20 mouse cellular contexts compared by ENCODE assay signal in genomic region chr11:54802621-54803020, GRCm38 (mm10). TPM values are rescaled to one million over a fixed set of nuclear protein-coding genes. Genes with fewer than 3 reads are reported as not detected.
DNase-seq lines count a peak whose midpoint lies in the region; ATAC-seq and TF ChIP-seq lines count a peak whose summit lies in the region.
"Had no signal": no experiment of that assay in that cellular context is flagged by ENCODE, and none has a peak within 500 bp of the region (broad histone marks: within the 10 kb centered on the region; RNA-seq: fewer than 3 reads in every experiment).

No protein-coding gene starts in this region.

- TF ChIP-seq CTCF in small intestine, adult 2 months (IDR thresholded peaks at IDR 0.05; ENCODE audit: extremely low read depth, insufficient read length, insufficient replicate concordance, low read depth, low read length): no peak

- 0 out of 2 replicates have a peak, but pooled peaks cover 2% of the 10 kb centered on the region for H3K27me3 ChIP-seq in heart, embryonic 10.5 days (ENCODE audit: insufficient read depth, poor library complexity, severe bottlenecking)
- H3K27me3 ChIP-seq in intestine, embryonic 15.5 days (replicated peaks): no peaks in the 10 kb centered on the region
- no peaks in the 10 kb centered on the region for H3K27me3 ChIP-seq in small intestine, adult 2 months (ENCODE audit: control insufficient read depth, insufficient read depth, low read length)
- H3K27me3 ChIP-seq: embryonic facial prominence, embryonic 15.5 days; forebrain, embryonic 15.5 days; heart, embryonic 13.5 days; hindbrain, embryonic 13.5 days had no signal

- H3K9ac ChIP-seq in intestine, embryonic 15.5 days: no peak overlapping the region
- H3K9ac ChIP-seq: embryonic facial prominence, embryonic 15.5 days; forebrain, embryonic 15.5 days; heart, embryonic 13.5 days; hindbrain, embryonic 13.5 days had no signal

- no peaks in the 10 kb centered on the region for H3K36me3 ChIP-seq in heart, embryonic 10.5 days
- H3K36me3 ChIP-seq in intestine, embryonic 15.5 days: no peaks in the 10 kb centered on the region
- H3K36me3 ChIP-seq in small intestine, adult 2 months (ENCODE audit: control insufficient read depth, insufficient read depth, low read length): no peaks in the 10 kb centered on the region
- H3K36me3 ChIP-seq: embryonic facial prominence, embryonic 15.5 days; forebrain, embryonic 10.5 days; forebrain, embryonic 15.5 days; heart, embryonic 13.5 days; hindbrain, embryonic 13.5 days had no signal

- ATAC-seq in intestine, embryonic 15.5 days: peak; percentile 81
- ATAC-seq: forebrain, embryonic 15.5 days; hindbrain, postnatal 0 days had no signal

- DNase-seq in heart, embryonic 10.5 days (ENCODE audit: low spot score): peak; percentile 17
- DNase-seq in heart, adult 9 months (ENCODE audit: low spot score in 2 of 2): no peak
- peak; percentile 20 for DNase-seq in CD4-positive helper T cell, adult 2 months (ENCODE audit: low read depth, low spot score)
- no peak for DNase-seq in gastrocnemius, adult 18-20 months (ENCODE audit: low spot score)
- no peak for DNase-seq in cerebellum, postnatal 36 days
- DNase-seq: adrenal gland, adult 8-10 months; cerebellum, adult 18-20 months; cerebellum, adult 9-11 months; gastrocnemius, postnatal 10 days; heart, adult 18-20 months; heart, postnatal 36 days had no signal

- 74% methylated on average over 6 of the region's 6 CpGs for WGBS in heart, embryonic 10.5 days
- WGBS in intestine, embryonic 15.5 days: 19% methylated on average over 6 of the region's 6 CpGs
- 18% methylated on average over 6 of the region's 6 CpGs for WGBS in small intestine, adult 2 months

- no peak overlapping the region for H3K27ac ChIP-seq in heart, embryonic 10.5 days
- no peak overlapping the region for H3K27ac ChIP-seq in intestine, embryonic 15.5 days
- peak overlapping the region; percentile 82 for H3K27ac ChIP-seq in small intestine, adult 2 months (ENCODE audit: insufficient read depth, low read depth, low read length)
- H3K27ac ChIP-seq: embryonic facial prominence, embryonic 15.5 days; forebrain, embryonic 10.5 days; forebrain, embryonic 15.5 days; heart, embryonic 13.5 days; hindbrain, embryonic 13.5 days; hindbrain, postnatal 0 days had no signal

- H3K9me3 ChIP-seq in heart, embryonic 10.5 days: peaks cover 3% of the 10 kb centered on the region; the same call in 1 of the 2 replicates
- no peaks in the 10 kb centered on the region for H3K9me3 ChIP-seq in intestine, embryonic 15.5 days
- H3K9me3 ChIP-seq: embryonic facial prominence, embryonic 15.5 days; forebrain, embryonic 15.5 days; heart, embryonic 13.5 days; hindbrain, embryonic 13.5 days had no signal

- no peaks in the 10 kb centered on the region for H3K4me1 ChIP-seq in heart, embryonic 10.5 days
- H3K4me1 ChIP-seq in intestine, embryonic 15.5 days (replicated peaks): no peaks in the 10 kb centered on the region
- H3K4me1 ChIP-seq in small intestine, adult 2 months (ENCODE audit: control insufficient read depth, insufficient read depth, insufficient read length, low read length): peaks cover 27% of the 10 kb centered on the region
- H3K4me1 ChIP-seq: embryonic facial prominence, embryonic 15.5 days; forebrain, embryonic 10.5 days; forebrain, embryonic 15.5 days; heart, embryonic 13.5 days; hindbrain, embryonic 13.5 days had no signal

- no peak overlapping the region for H3K4me2 ChIP-seq in intestine, embryonic 15.5 days (replicated peaks)
- H3K4me2 ChIP-seq: embryonic facial prominence, embryonic 15.5 days; forebrain, embryonic 15.5 days; heart, embryonic 13.5 days; hindbrain, embryonic 13.5 days had no signal

- TF ChIP-seq POLR2A in small intestine, adult 2 months (IDR thresholded peaks at IDR 0.05; ENCODE audit: low read depth, low read length): no peak

- H3K4me3 ChIP-seq in heart, embryonic 10.5 days: no peak overlapping the region
- no peak overlapping the region for H3K4me3 ChIP-seq in intestine, embryonic 15.5 days (replicated peaks)
- H3K4me3 ChIP-seq in small intestine, adult 2 months (ENCODE audit: low read depth, low read length): no peak overlapping the region
- H3K4me3 ChIP-seq: embryonic facial prominence, embryonic 15.5 days; erythroblast, embryonic 14.5 days; forebrain, embryonic 10.5 days; forebrain, embryonic 15.5 days; heart, embryonic 13.5 days; hindbrain, embryonic 13.5 days had no signal

RNA-seq across cellular contexts. Expression of gene Cdc42se2, which starts 15.1 kb away (rescaled TPM):
- polyA plus RNA-seq in heart, embryonic 10.5 days (2016; fragmentation: Nextera tagmentation; extraction: Ambion mirVana): 77.6 and 84.8 TPM in 2 replicates
- polyA plus RNA-seq in intestine, embryonic 15.5 days (2015; fragmentation: Nextera tagmentation; extraction: Ambion mirVana): 70.6 and 72.5 TPM in 2 replicates
- polyA plus RNA-seq in small intestine, adult 2 months (2012; rRNA removed): 23.2 and 69.2 TPM in 2 replicates
- 10 to 100 TPM; 14.2 to 17.1 TPM for total RNA-seq in gastrocnemius, adult 18-20 months (2021)

RNA-seq across cellular contexts. Expression of gene Lyrm7, which starts 58.1 kb away (rescaled TPM):
- 11.8 and 17.9 TPM in 2 replicates for polyA plus RNA-seq in heart, embryonic 10.5 days (2016; fragmentation: Nextera tagmentation; extraction: Ambion mirVana)
- 8.9 and 9.4 TPM in 2 replicates for polyA plus RNA-seq in intestine, embryonic 15.5 days (2015; fragmentation: Nextera tagmentation; extraction: Ambion mirVana)
- 0.03 and 0.15 TPM in 2 replicates for polyA plus RNA-seq in small intestine, adult 2 months (2012; rRNA removed)
- total RNA-seq in gastrocnemius, adult 18-20 months (2021): 10 to 100 TPM; 18.6 to 19.1 TPM
- polyA plus RNA-seq: erythroblast, embryonic 14.5 days had no signal

Comparison
In these comparisons a context has a peak if more than half of its experiments do, and no peak if none do; other contexts are left out.
1. DNase-seq: peak in heart, embryonic 10.5 days (single experiment) and CD4-positive helper T cell, adult 2 months (single experiment); none in heart, adult 9 months (0 of 2), gastrocnemius, adult 18-20 months (single experiment) and cerebellum, postnatal 36 days (0 of 2).